Mouse (Mus musculus): ENCODE results near the gene Zfhx2. TPM values are rescaled to one million over a fixed set of nuclear protein-coding genes. Genes with fewer than 3 reads are reported as not detected.
A peak's percentile ranks its signal among the peaks of the same experiment; 100 is the strongest.

The Zfhx2 gene
- 1 to 10 TPM; 5.2 to 9.9 TPM for total RNA-seq (2021)
- long read RNA-seq, experiment 1, partial matches to known transcripts, result 0 of 3 reads
- long read RNA-seq, experiment 1, other reads (novel, unspliced or antisense), result 3 of 3 reads
- long read RNA-seq, experiment 2, partial matches to known transcripts, result 0 of 1 reads
- long read RNA-seq, experiment 2, other reads (novel, unspliced or antisense), result 1 of 1 reads

GRCm38 (mm10) chr14:55092011-55092577, at the start of gene Zfhx2:
Zfhx2 (minus strand) TSS chr14:55092324.
- DNase-seq, result peak; percentile 95

- DNase-seq, result no peak
Observed at GRCm38 (mm10) chr14:55139313-55139712, 47.2 kb upstream of the Zfhx2 start.

DNA sequence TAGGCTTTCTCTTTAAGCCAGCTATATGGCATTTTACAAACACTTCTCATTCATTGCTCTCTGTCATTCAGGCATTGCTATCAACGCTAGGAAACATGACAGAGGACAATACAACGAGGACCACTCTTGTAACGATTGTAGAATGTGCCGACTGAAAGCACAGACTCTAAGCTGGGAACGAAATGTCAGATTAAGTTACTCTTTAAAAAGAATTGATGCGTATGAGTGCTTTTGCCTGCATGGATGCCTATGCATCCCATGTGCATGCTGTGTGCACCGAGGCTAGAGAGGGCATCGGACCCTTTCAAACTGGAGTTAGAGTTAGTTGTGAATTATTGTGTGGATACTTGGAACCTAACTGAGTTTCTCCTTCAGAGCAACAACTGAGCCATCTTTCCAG, 43.6 kb upstream of the Zfhx2 start:
- DNase-seq, result no peak

DNA sequence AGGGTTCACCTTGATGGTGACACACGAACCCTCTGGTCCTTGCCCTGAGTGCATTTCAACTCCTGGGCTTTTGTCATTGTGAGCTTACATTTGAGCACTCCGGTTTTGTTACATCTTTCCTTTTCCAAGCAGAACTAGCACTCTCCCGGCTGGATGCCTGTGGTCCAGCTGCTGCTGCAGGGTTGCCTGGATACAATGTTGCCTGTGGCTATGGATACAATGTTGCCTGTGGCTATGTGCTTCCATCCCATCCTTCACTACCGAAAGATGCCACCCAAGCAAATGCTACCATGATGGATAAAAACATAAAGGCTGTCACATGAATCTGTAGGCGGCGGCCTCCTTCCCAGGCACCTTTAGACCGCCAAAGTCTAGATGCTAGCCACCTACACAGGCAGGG, 34.4 kb upstream of the Zfhx2 start:
- no peak for DNase-seq

- DNase-seq, result no peak
Observed at GRCm38 (mm10) chr14:55125711-55126110, 33.6 kb upstream of the Zfhx2 start.

DNA sequence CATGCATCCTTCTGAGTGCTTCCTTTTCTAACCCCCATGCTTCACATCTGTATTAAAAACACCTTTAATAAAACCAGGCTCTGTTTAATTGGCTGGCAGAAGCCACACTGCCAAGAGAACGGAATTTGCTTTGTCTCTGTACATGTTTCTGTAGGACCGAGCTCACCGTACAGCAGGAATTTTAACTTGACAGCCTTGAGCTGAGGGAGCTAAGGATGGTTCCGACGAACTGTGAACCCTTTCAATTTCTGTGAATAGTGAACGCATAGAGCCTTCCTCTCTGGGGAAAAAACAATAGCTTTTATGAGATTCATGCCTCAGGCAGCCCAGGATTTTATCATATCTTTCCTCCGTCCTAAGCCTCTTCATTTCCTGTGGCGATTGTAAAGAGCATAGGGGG, 30.2 kb upstream of the Zfhx2 start:
- no peak for DNase-seq

GRCm38 (mm10) chr14:55121947-55122346, 29.8 kb upstream of the Zfhx2 start:
- peak; percentile 91 for DNase-seq

- DNase-seq, result no peak
Observed at GRCm38 (mm10) chr14:55119421-55120134, 27.5 kb upstream of the Zfhx2 start.

- peak; percentile 56 for DNase-seq
Observed at GRCm38 (mm10) chr14:55118852-55119251, 26.7 kb upstream of the Zfhx2 start.

DNA sequence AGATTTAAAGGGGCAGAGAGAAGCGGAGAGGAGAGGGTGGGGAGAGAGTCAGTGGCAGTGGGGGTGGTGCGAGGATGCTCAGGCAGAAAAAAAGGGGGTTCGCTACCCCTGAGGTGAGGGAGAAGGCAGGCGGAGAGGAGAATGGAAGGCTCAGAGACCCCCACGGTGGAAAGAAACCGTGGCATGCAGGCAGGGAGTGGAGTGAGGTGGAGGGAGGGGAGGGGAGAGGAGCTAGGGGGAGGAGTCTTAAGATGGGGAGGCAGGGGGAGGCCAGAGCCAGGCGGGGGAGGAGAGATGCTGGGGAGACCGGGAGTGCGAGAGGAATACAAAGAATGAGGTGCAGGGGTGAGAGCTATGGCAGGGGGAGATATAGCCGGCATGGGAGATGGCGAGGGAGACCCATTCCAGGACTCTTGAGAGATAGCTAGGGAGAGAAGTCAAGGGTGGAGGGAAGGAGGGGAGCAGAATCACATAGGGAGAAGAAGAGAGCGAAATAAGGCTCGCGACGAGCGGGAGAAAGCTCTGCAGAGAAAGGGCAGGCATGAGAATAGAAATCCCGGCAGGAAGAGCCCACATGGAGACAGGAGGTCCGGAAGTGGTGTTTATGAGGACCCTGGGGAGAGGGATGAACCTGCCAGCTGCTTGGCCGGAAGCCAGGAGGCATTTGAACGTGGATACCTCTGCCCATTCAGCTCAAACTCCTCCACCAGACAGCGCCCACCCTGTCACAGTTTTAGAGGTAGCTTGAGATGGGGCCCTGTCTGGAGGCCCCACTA, 24.5 kb upstream of the Zfhx2 start, which contains the start of gene Jph4:
Gene Jph4 (minus strand): TSS at position 511 of the 776 bp plus-strand sequence.
- DNase-seq, result peak; percentile 15

GRCm38 (mm10) chr14:55115846-55116245, 23.7 kb upstream of the Zfhx2 start:
- no peak for DNase-seq

- peak; percentile 73 for DNase-seq
Observed at GRCm38 (mm10) chr14:55114759-55115701, 22.9 kb upstream of the Zfhx2 start.

GRCm38 (mm10) chr14:55113975-55114645, 22.0 kb upstream of the Zfhx2 start:
- peak; percentile 34 for DNase-seq

DNA sequence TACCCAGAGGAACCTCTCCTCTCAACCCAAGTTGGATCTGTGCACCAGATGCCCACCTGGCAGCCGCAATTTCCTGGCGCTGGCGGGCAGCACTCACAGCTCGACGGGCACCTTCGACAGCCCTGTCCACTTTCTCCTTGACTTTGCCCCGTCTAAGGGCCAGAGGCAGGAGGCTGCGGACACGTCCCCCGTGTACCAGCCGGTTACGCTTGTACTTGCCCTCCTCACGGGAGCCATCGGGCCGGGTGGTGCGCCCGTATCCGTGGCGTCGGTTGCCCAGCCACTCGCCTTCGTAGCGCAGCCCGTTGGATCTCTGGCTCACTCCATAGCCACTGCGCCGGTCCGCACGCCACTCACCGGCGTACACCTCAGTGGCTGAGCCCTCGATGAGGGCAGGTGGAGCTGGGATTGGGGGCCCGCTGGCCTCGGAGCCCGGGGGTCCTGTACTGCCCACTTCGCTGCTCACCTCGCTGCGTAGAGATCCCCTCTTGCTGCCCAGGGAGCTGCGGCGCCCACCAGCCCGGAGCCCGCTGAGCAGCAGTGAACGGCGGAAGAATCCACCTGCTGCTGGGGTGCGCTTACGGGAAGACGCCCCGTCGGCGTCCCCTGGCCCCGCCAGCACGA, 21.3 kb upstream of the Zfhx2 start:
- DNase-seq, result no peak

- no peak for DNase-seq
Observed at GRCm38 (mm10) chr14:55111720-55112119, 19.6 kb upstream of the Zfhx2 start.

DNA sequence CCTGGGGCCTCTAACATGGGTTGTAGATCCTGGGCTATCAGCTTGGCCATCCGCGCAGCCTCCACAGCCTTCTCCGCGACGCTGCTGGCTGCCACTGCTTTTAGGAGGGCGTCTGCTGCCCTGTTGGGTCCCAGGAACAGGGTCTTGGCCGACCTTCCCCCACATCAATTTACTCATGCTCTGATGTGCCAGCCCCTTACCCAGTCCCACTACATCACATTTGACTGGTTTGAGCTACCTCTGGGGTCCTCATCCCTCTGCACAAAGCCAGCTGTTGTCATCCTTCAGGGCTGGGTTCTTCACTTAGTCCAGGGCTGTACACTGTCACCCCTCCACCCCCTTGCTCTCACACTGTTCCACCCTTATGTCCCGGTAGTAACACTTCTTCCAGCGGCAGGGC, 18.0 kb upstream of the Zfhx2 start:
- no peak for DNase-seq

DNA sequence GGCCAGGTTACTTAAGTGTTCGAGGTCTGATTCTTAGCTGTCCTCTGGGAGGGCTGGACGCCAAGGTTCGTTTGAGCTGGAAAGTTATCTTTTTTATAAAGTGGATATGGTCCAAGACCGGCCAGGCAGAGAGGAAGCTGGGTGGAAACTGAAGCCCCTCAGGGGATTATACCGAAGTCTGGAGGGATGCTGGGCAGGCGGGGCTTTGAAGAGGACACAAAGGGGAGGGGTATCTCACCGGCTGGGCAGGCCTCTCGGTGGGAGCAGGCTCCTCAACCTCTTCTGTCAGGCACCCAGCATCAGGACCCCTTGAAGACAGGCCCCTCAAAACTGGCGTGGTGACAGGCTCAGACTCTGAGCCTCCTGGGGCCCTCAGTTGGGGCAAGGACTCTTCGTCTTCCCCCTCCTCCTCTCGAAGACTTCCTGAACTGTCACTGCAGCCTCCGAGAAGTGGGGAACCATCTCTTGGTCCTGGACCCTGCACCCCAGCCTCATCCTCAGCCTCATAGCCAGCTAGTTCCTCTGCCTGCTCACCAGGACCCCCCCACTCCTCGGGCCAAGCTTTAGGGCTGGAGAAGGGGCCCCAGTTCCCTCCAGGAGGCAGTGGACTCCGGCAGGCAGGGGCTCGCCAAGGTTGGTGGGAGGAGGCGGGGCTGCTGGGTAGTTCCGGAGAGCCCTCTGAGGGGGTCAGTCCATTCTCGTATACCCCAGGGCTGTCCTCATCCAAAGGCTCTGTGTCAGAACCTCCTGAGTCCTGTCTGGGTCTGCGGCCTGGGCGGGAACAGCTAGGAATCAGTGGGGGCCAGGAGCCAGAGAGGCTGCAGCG, 17.1 kb upstream of the Zfhx2 start:
- DNase-seq, result no peak

DNA sequence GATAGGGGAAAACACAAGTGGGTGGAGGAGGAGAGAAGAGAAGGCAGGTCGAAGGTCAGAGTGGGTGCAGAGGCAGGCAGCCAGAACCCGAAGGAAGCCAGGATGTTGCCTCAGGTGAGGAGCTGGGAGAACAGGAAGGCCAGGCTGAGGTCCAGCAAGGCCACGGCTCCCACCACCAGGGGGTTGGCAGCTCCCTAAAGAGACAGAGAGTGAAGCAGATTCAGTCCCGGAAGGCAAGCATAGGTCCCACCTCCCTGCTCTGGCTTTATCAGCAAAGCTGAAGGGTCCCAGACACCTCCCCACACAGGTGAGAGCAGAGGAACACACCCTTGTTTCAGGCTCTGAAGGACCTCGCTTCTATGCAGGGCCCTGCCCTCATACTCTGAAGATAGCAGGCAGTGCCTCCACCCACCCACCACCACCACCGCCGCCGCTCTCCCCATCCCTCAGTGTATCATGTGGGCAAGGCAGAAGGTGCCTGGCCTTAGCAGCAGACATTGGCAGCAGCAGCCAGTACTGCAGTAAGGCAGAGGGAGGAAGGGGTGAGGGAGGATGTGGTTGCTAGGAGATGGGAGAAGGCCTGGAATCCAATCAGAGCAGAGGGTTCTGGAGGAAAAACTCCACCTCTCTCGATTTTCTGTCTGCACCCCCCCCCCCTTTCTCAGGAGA, 16.2 kb upstream of the Zfhx2 start:
- DNase-seq, result peak; percentile 18

DNA sequence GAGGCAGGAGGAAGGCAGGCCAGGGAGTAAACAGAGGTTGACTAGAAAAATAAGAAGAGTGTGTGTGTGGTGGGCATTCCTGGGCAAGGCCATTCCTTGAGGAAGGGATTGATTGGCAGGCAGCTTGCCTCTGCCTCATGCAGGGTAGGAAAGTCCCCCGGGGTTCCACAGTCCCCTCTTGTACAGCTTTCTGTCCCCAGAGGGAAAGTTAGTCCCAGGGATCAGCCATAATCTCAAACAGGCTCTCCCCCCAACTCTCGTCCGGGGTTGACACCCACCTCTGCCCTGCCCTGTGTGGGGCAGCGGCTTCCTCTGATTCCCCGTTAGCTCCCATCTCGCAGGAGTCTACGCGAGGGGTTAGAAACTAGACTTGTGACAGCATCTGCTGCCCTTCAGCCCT, 14.9 kb upstream of the Zfhx2 start:
- no peak for DNase-seq

All from adrenal gland, postnatal 10 days (tissue).